Mouse (Mus musculus) spleen, adult 2 months (tissue): ENCODE measurements at regions not wholly inside any gene's neighbourhood (a gene's known extent, or its start where the extent isn't known, plus 50 kb on each side); places are given as distances from the start of the nearest gene placed in this dataset.

Experiments used
- CTCF ChIP-seq: fragments of 200-500 bp; IDR thresholded peaks from 2 replicates; pipeline ENCODE4 v1.5.1; 2011; ENCODE audit warnings: mild to moderate bottlenecking, inconsistent platforms; ENCODE audit not compliant: insufficient read depth, insufficient read length, insufficient replicate concordance; ENCODE audit errors: extremely low read depth
- POLR2A ChIP-seq: fragments of 200-500 bp; IDR thresholded peaks from 2 replicates; pipeline ENCODE4 v1.6.1; 2011; ENCODE audit warnings: low read depth, low read length, inconsistent platforms

DNA sequence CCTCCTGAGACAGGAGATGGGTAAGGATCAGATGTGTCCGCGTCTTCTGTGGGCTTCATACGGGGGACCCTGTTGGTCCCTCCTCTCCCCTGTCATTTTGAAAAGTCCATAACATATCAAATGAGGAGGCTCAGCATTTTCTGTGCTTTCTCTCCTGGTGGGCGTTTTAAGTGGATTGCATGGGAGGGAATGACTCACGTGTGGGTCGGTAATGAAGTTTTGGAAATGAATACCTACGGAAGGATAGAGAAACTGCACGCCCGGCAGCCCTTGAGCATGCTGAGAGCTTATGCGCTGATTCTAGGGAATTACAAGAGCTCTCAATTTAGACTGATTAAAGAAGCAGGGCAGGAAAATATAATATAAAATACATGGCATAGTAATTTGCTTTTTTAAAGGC lies 85.4 kb upstream of the 1700024P04Rik start:
- TF ChIP-seq POLR2A, result no peak
- TF ChIP-seq CTCF, result no peak
